Comparison of ENCODE assay signal across 8 mouse cellular contexts in genomic region chr13:51970051-51970450, GRCm38 (mm10).
DNase-seq lines count a peak whose midpoint lies in the region; ATAC-seq and TF ChIP-seq lines count a peak whose summit lies in the region.

No protein-coding gene starts in this region.

- H3K9ac ChIP-seq in heart, embryonic 12.5 days = no peak overlapping the region

- peak; percentile 66; the same call in 1 of the 2 replicates for ATAC-seq in heart, embryonic 12.5 days (ENCODE audit: insufficient number of reproducible peaks, low FRiP score)
- peak; percentile 98 for ATAC-seq in inflammation-experienced regulatory T-cells, adult 6 months

- H3K4me3 ChIP-seq in heart, embryonic 12.5 days = no peak overlapping the region
- no peak overlapping the region for H3K4me3 ChIP-seq in thymus, adult 2 months (ENCODE audit: control insufficient read depth, insufficient read depth, low read length)

- H3K36me3 ChIP-seq in heart, embryonic 12.5 days = no peaks in the 10 kb centered on the region
- H3K36me3 ChIP-seq in thymus, adult 2 months (ENCODE audit: control insufficient read depth, insufficient read depth, low read length) = no peaks in the 10 kb centered on the region

- no peaks in the 10 kb centered on the region for H3K9me3 ChIP-seq in heart, embryonic 12.5 days (replicated peaks)

- H3K27ac ChIP-seq in heart, embryonic 12.5 days (ENCODE audit: poor library complexity, severe bottlenecking) = no peak overlapping the region
- no peak overlapping the region for H3K27ac ChIP-seq in thymus, adult 2 months (ENCODE audit: control insufficient read depth, insufficient read depth, low read length)

- 71% methylated on average over 11 of the region's 11 CpGs for WGBS in heart, embryonic 12.5 days
- WGBS in thymus, adult 2 months = 22% methylated on average over 11 of the region's 11 CpGs

- TF ChIP-seq CTCF in thymus, adult 2 months (IDR thresholded peaks at IDR 0.05; ENCODE audit: borderline replicate concordance, control insufficient read depth, extremely low read depth, insufficient read depth, low read length, poor library complexity) = no peak

- no peak for TF ChIP-seq POLR2A in thymus, adult 2 months (IDR thresholded peaks at IDR 0.05; ENCODE audit: control insufficient read depth, extremely low read depth, insufficient read depth, low read length, poor library complexity)

- no peaks in the 10 kb centered on the region for H3K27me3 ChIP-seq in heart, embryonic 12.5 days (replicated peaks)
- H3K27me3 ChIP-seq in thymus, adult 2 months (ENCODE audit: control insufficient read depth, insufficient read depth, low read length) = no peaks in the 10 kb centered on the region

- peaks cover 56% of the 10 kb centered on the region for H3K4me1 ChIP-seq in heart, embryonic 12.5 days (replicated peaks)
- H3K4me1 ChIP-seq in thymus, adult 2 months (replicated peaks; ENCODE audit: control insufficient read depth, insufficient read depth, low read length) = peaks cover 24% of the 10 kb centered on the region

- no peak overlapping the region for H3K4me2 ChIP-seq in heart, embryonic 12.5 days

- no peak for DNase-seq in heart, adult 8-10 months (ENCODE audit: low spot score)
- peak; percentile 59 for DNase-seq in thymus, postnatal 4 days
- no peak for DNase-seq in thymus, adult 2 months
- DNase-seq in urinary bladder, postnatal 36 days (ENCODE audit: low spot score in 2 of 2) = peak; percentile 44 to 68
- no peak for DNase-seq in cerebellum, adult 11-12 months
- DNase-seq in gastrocnemius, adult 8-10 months (ENCODE audit: low spot score in 2 of 2) = no peak

Comparison
In these comparisons a context has a peak if more than half of its experiments do, and no peak if none do; other contexts are left out.
1. DNase-seq: peak in thymus, postnatal 4 days (single experiment) and urinary bladder, postnatal 36 days (2 of 2); none in heart, adult 8-10 months (single experiment), thymus, adult 2 months (single experiment), cerebellum, adult 11-12 months (single experiment) and gastrocnemius, adult 8-10 months (0 of 2).